Mouse (Mus musculus) small intestine, adult 2 months (tissue): ENCODE results near the gene Pepd.

Experiments used
- CTCF ChIP-seq: fragments of 200-500 bp; IDR thresholded peaks from 2 replicates; pipeline ENCODE4 v1.5.1; 2012; ENCODE audit warnings: low read depth, mild to moderate bottlenecking, control low read depth, inconsistent platforms, low read length, moderate library complexity, mixed read lengths; ENCODE audit not compliant: insufficient replicate concordance, insufficient read length; ENCODE audit errors: extremely low read depth
- POLR2A ChIP-seq: fragments of 200-500 bp; IDR thresholded peaks from 2 replicates; pipeline ENCODE4 v1.6.1; 2012; ENCODE audit warnings: low read depth, mild to moderate bottlenecking, control low read depth, inconsistent platforms, low read length, moderate library complexity

- TF ChIP-seq POLR2A (no peak), CTCF (no peak)
Observed at GRCm38 (mm10) chr7:34992766-34993165, 80.6 kb downstream of the Pepd start.
